Mouse (Mus musculus): ENCODE measurements at regions not wholly inside any gene's neighbourhood (a gene's known extent, or its start where the extent isn't known, plus 50 kb on each side); places are given as distances from the start of the nearest gene placed in this dataset.
A peak's percentile ranks its signal among the peaks of the same experiment; 100 is the strongest.

GRCm38 (mm10) chr4:125220314-125220713, 92.7 kb upstream of the Zc3h12a start:
- WGBS: 27% methylated on average over 7 of the region's 7 CpGs
- no peaks in the 10 kb centered on the region for H3K27me3 ChIP-seq (ENCODE audit: control insufficient read depth, insufficient read depth, low read length)
- H3K4me3 ChIP-seq (ENCODE audit: low read depth, low read length): no peak overlapping the region
- H3K27ac ChIP-seq (replicated peaks; ENCODE audit: low read depth, low read length): no peak overlapping the region
- DNase-seq (ENCODE audit: low spot score) (peak; percentile 25), ATAC-seq (ENCODE audit: insufficient number of reproducible peaks, low FRiP score, low TSS enrichment, low read depth) (no peak)
- no peak overlapping the region for H3K9ac ChIP-seq (ENCODE audit: low read length)
- no peaks in the 10 kb centered on the region for H3K4me1 ChIP-seq (ENCODE audit: control insufficient read depth, insufficient read depth, low read length)
- no peaks in the 10 kb centered on the region for H3K36me3 ChIP-seq (ENCODE audit: control insufficient read depth, insufficient read depth, low read length)
- no peak overlapping the region for H3K4me2 ChIP-seq (ENCODE audit: low read depth, severe bottlenecking)
- peaks cover 3% of the 10 kb centered on the region; the same call in 1 of the 2 replicates for H3K9me3 ChIP-seq (ENCODE audit: control insufficient read depth, low read length)

GRCm38 (mm10) chr4:125219209-125219608, 91.6 kb upstream of the Zc3h12a start:
- H3K4me2 ChIP-seq (ENCODE audit: low read depth, severe bottlenecking): no peak overlapping the region
- DNase-seq (ENCODE audit: low spot score) (no peak), ATAC-seq (ENCODE audit: insufficient number of reproducible peaks, low FRiP score, low TSS enrichment, low read depth) (no peak)
- H3K27me3 ChIP-seq (ENCODE audit: control insufficient read depth, insufficient read depth, low read length): no peaks in the 10 kb centered on the region
- H3K4me3 ChIP-seq (ENCODE audit: low read depth, low read length): no peak overlapping the region
- H3K9ac ChIP-seq (ENCODE audit: low read length): no peak overlapping the region
- 86% methylated on average over 5 of the region's 5 CpGs for WGBS
- no peaks in the 10 kb centered on the region for H3K4me1 ChIP-seq (ENCODE audit: control insufficient read depth, insufficient read depth, low read length)
- no peak overlapping the region for H3K27ac ChIP-seq (replicated peaks; ENCODE audit: low read depth, low read length)
- H3K9me3 ChIP-seq (ENCODE audit: control insufficient read depth, low read length): peaks cover 3% of the 10 kb centered on the region; the same call in 1 of the 2 replicates
- H3K36me3 ChIP-seq (ENCODE audit: control insufficient read depth, insufficient read depth, low read length): no peaks in the 10 kb centered on the region

GRCm38 (mm10) chr4:125214306-125214705, 86.7 kb upstream of the Zc3h12a start:
- H3K27ac ChIP-seq (replicated peaks; ENCODE audit: low read depth, low read length): no peak overlapping the region
- DNase-seq (ENCODE audit: low spot score) (no peak), ATAC-seq (ENCODE audit: insufficient number of reproducible peaks, low FRiP score, low TSS enrichment, low read depth) (no peak)
- H3K4me2 ChIP-seq (ENCODE audit: low read depth, severe bottlenecking): no peak overlapping the region
- no peak overlapping the region for H3K4me3 ChIP-seq (ENCODE audit: low read depth, low read length)
- no peaks in the 10 kb centered on the region for H3K36me3 ChIP-seq (ENCODE audit: control insufficient read depth, insufficient read depth, low read length)
- WGBS: 58% methylated on average over 10 of the region's 10 CpGs
- H3K9ac ChIP-seq (ENCODE audit: low read length): no peak overlapping the region
- H3K9me3 ChIP-seq (ENCODE audit: control insufficient read depth, low read length): peaks cover 3% of the 10 kb centered on the region; the same call in 1 of the 2 replicates
- peaks cover 3% of the 10 kb centered on the region; the same call in 1 of the 2 replicates for H3K27me3 ChIP-seq (ENCODE audit: control insufficient read depth, insufficient read depth, low read length)
- peaks cover 5% of the 10 kb centered on the region; the same call in 1 of the 2 replicates for H3K4me1 ChIP-seq (ENCODE audit: control insufficient read depth, insufficient read depth, low read length)

GRCm38 (mm10) chr4:125212176-125212530, 84.5 kb upstream of the Zc3h12a start:
- no peak for DNase-seq (ENCODE audit: low spot score)
- peaks cover 3% of the 10 kb centered on the region; the same call in 1 of the 2 replicates for H3K27me3 ChIP-seq (ENCODE audit: control insufficient read depth, insufficient read depth, low read length)
- H3K9ac ChIP-seq (ENCODE audit: low read length): no peak overlapping the region
- WGBS: 21% methylated on average over 7 of the region's 7 CpGs
- H3K4me3 ChIP-seq (ENCODE audit: low read depth, low read length): no peak overlapping the region
- H3K4me1 ChIP-seq (ENCODE audit: control insufficient read depth, insufficient read depth, low read length): peaks cover 5% of the 10 kb centered on the region; the same call in 1 of the 2 replicates
- H3K27ac ChIP-seq (replicated peaks; ENCODE audit: low read depth, low read length): no peak overlapping the region
- no peak for ATAC-seq (ENCODE audit: insufficient number of reproducible peaks, low FRiP score, low TSS enrichment, low read depth)
- peaks cover 3% of the 10 kb centered on the region; the same call in 1 of the 2 replicates for H3K9me3 ChIP-seq (ENCODE audit: control insufficient read depth, low read length)
- no peak overlapping the region for H3K4me2 ChIP-seq (ENCODE audit: low read depth, severe bottlenecking)
- no peaks in the 10 kb centered on the region for H3K36me3 ChIP-seq (ENCODE audit: control insufficient read depth, insufficient read depth, low read length)

- Histone ChIP-seq H3K9ac (ENCODE audit: low read length) (no peak overlapping the region), H3K27me3 (ENCODE audit: control insufficient read depth, insufficient read depth, low read length) (peaks cover 3% of the 10 kb centered on the region; the same call in 1 of the 2 replicates), H3K4me3 (ENCODE audit: low read depth, low read length) (no peak overlapping the region), H3K4me1 (ENCODE audit: control insufficient read depth, insufficient read depth, low read length) (peaks cover 5% of the 10 kb centered on the region; the same call in 1 of the 2 replicates), H3K36me3 (ENCODE audit: control insufficient read depth, insufficient read depth, low read length) (no peaks in the 10 kb centered on the region), H3K27ac (replicated peaks; ENCODE audit: low read depth, low read length) (no peak overlapping the region), H3K4me2 (ENCODE audit: low read depth, severe bottlenecking) (no peak overlapping the region), H3K9me3 (ENCODE audit: control insufficient read depth, low read length) (peaks cover 3% of the 10 kb centered on the region; the same call in 1 of the 2 replicates)
- WGBS: 33% methylated on average over 4 of the region's 4 CpGs
- peak; percentile 33 for DNase-seq (ENCODE audit: low spot score)
- ATAC-seq (ENCODE audit: insufficient number of reproducible peaks, low FRiP score, low TSS enrichment, low read depth): no peak
Observed at GRCm38 (mm10) chr4:125211459-125212175, 84.0 kb upstream of the Zc3h12a start.

- Histone ChIP-seq H3K9me3 (ENCODE audit: control insufficient read depth, low read length) (peaks cover 2% of the 10 kb centered on the region; the same call in 1 of the 2 replicates), H3K4me1 (ENCODE audit: control insufficient read depth, insufficient read depth, low read length) (peaks cover 5% of the 10 kb centered on the region; the same call in 1 of the 2 replicates), H3K27ac (replicated peaks; ENCODE audit: low read depth, low read length) (no peak overlapping the region), H3K27me3 (ENCODE audit: control insufficient read depth, insufficient read depth, low read length) (peaks cover 3% of the 10 kb centered on the region; the same call in 1 of the 2 replicates), H3K36me3 (ENCODE audit: control insufficient read depth, insufficient read depth, low read length) (no peaks in the 10 kb centered on the region), H3K4me2 (ENCODE audit: low read depth, severe bottlenecking) (no peak overlapping the region), H3K9ac (ENCODE audit: low read length) (no peak overlapping the region), H3K4me3 (ENCODE audit: low read depth, low read length) (no peak overlapping the region)
- ATAC-seq (ENCODE audit: insufficient number of reproducible peaks, low FRiP score, low TSS enrichment, low read depth): no peak
- DNase-seq (ENCODE audit: low spot score): no peak
- WGBS: 79% methylated on average over 6 of the region's 6 CpGs
Observed at GRCm38 (mm10) chr4:125210719-125211118, 83.1 kb upstream of the Zc3h12a start.

- DNase-seq (ENCODE audit: low spot score) (no peak), ATAC-seq (ENCODE audit: insufficient number of reproducible peaks, low FRiP score, low TSS enrichment, low read depth) (no peak)
- Histone ChIP-seq H3K27me3 (ENCODE audit: control insufficient read depth, insufficient read depth, low read length) (peaks cover 3% of the 10 kb centered on the region; the same call in 1 of the 2 replicates), H3K27ac (replicated peaks; ENCODE audit: low read depth, low read length) (no peak overlapping the region), H3K4me1 (ENCODE audit: control insufficient read depth, insufficient read depth, low read length) (peaks cover 5% of the 10 kb centered on the region; the same call in 1 of the 2 replicates), H3K4me2 (ENCODE audit: low read depth, severe bottlenecking) (no peak overlapping the region), H3K36me3 (ENCODE audit: control insufficient read depth, insufficient read depth, low read length) (no peaks in the 10 kb centered on the region), H3K4me3 (ENCODE audit: low read depth, low read length) (no peak overlapping the region), H3K9me3 (ENCODE audit: control insufficient read depth, low read length) (no peaks in the 10 kb centered on the region), H3K9ac (ENCODE audit: low read length) (no peak overlapping the region)
- WGBS: 64% methylated on average over 17 of the region's 17 CpGs
Observed at GRCm38 (mm10) chr4:125208136-125208915, 80.7 kb upstream of the Zc3h12a start.

GRCm38 (mm10) chr4:125203521-125203920, 75.9 kb upstream of the Zc3h12a start:
- WGBS: 81% methylated on average over 8 of the region's 8 CpGs
- Histone ChIP-seq H3K27me3 (ENCODE audit: control insufficient read depth, insufficient read depth, low read length) (no peaks in the 10 kb centered on the region), H3K4me3 (ENCODE audit: low read depth, low read length) (no peak overlapping the region), H3K4me2 (ENCODE audit: low read depth, severe bottlenecking) (no peak overlapping the region), H3K4me1 (ENCODE audit: control insufficient read depth, insufficient read depth, low read length) (no peaks in the 10 kb centered on the region), H3K36me3 (ENCODE audit: control insufficient read depth, insufficient read depth, low read length) (no peaks in the 10 kb centered on the region), H3K9ac (ENCODE audit: low read length) (no peak overlapping the region), H3K9me3 (ENCODE audit: control insufficient read depth, low read length) (no peaks in the 10 kb centered on the region), H3K27ac (replicated peaks; ENCODE audit: low read depth, low read length) (no peak overlapping the region)
- ATAC-seq (ENCODE audit: insufficient number of reproducible peaks, low FRiP score, low TSS enrichment, low read depth): no peak
- DNase-seq (ENCODE audit: low spot score): no peak
